ENCODE assay signal across 9 mouse cellular contexts in genomic region chr13:60480731-60481431, GRCm38 (mm10).
DNase-seq lines count a peak whose midpoint lies in the region; ATAC-seq lines count a peak whose summit lies in the region.
"Had no signal": no experiment of that assay in that cellular context is flagged by ENCODE, and none has a peak within 500 bp of the region (broad histone marks: within the 10 kb centered on the region; RNA-seq: fewer than 3 reads in every experiment).

No protein-coding gene starts in this region.

- H3K9me3 ChIP-seq in midbrain, embryonic 16.5 days (replicated peaks; ENCODE audit: control insufficient read depth, low read length, poor library complexity, severe bottlenecking) = no peaks in the 10 kb centered on the region

- H3K27ac ChIP-seq in midbrain, embryonic 16.5 days (ENCODE audit: low read length) = no peak overlapping the region

- no peak for ATAC-seq in midbrain, embryonic 16.5 days

- DNase-seq in thymus, postnatal 25 days = peak; percentile 13
- DNase-seq in thymus, adult 18-20 months = no peak
- DNase-seq in heart, postnatal 10 days = peak; percentile 15 to 30
- peak; percentile 62 to 77 for DNase-seq in kidney, postnatal 4 days
- no peak for DNase-seq in testis, postnatal 14 days (ENCODE audit: low spot score)
- no peak for DNase-seq in adrenal gland, postnatal 25 days
- no peak for DNase-seq in spleen, postnatal 10 days (ENCODE audit: low spot score in 2 of 2)

- no peaks in the 10 kb centered on the region for H3K36me3 ChIP-seq in midbrain, embryonic 16.5 days (ENCODE audit: control insufficient read depth, insufficient read depth, low read length)

- H3K4me3 ChIP-seq in midbrain, embryonic 16.5 days (ENCODE audit: low read depth, low read length) = 0 out of 2 replicates have a peak overlapping the region, but pooled peaks have one; percentile 3
- H3K4me3 ChIP-seq: myocyte had no signal

- 4% methylated on average over 21 of the region's 21 CpGs for WGBS in midbrain, embryonic 16.5 days

- peaks cover 11% of the 10 kb centered on the region for H3K4me1 ChIP-seq in midbrain, embryonic 16.5 days (ENCODE audit: control insufficient read depth, insufficient read depth, low read length)

- no peak overlapping the region for H3K9ac ChIP-seq in midbrain, embryonic 16.5 days (ENCODE audit: low read depth, low read length)

- no peaks in the 10 kb centered on the region; the same call in 1 of the 2 replicates for H3K27me3 ChIP-seq in midbrain, embryonic 16.5 days (ENCODE audit: control insufficient read depth, insufficient read depth, low read depth, low read length)

- H3K4me2 ChIP-seq in midbrain, embryonic 16.5 days (ENCODE audit: low read length) = peak overlapping the region; percentile 35

- intact Hi-C loops in heart, postnatal 10 days (cut with DNase I) = no loop called here

Comparison
In these comparisons a context has a peak if more than half of its experiments do, and no peak if none do; other contexts are left out.
1. DNase-seq: peak in thymus, postnatal 25 days (single experiment), heart, postnatal 10 days (2 of 2) and kidney, postnatal 4 days (2 of 2); none in thymus, adult 18-20 months (0 of 2), testis, postnatal 14 days (single experiment), adrenal gland, postnatal 25 days (single experiment) and spleen, postnatal 10 days (0 of 2).